Mouse (Mus musculus) midbrain, embryonic 11.5 days (tissue): ENCODE data around the gene Sgta. TPM values are rescaled to one million over a fixed set of nuclear protein-coding genes. Genes with fewer than 3 reads are reported as not detected.
A peak's percentile ranks its signal among the peaks of the same experiment; 100 is the strongest.

Experiments
- ATAC-seq: fragments of 200-750 bp; cut with Nextera tagmentation; 2 replicates; pipeline ENCODE4 v1.8.0; 2017; ENCODE audit warnings: moderate TSS enrichment, moderate library complexity; ENCODE audit not compliant: low FRiP score
- DNase-seq: peaks from one replicate; pipeline ENCODE4 v3.0.0; 2015; ENCODE audit warnings: low spot score; ENCODE audit errors: missing footprints
- H3K27ac ChIP-seq: fragments of 300-500 bp; sonication (generic); 2 replicates; pipeline ENCODE4 v1.5.1; 2014; ENCODE audit warnings: low read depth, low read length
- H3K27me3 ChIP-seq: fragments of 300-500 bp; sonication (generic); 2 replicates; pipeline ENCODE4 v1.6.1; 2014; ENCODE audit warnings: mild to moderate bottlenecking, low read length, moderate library complexity, mixed read lengths; ENCODE audit not compliant: control insufficient read depth, insufficient read depth
- H3K36me3 ChIP-seq: fragments of 300-500 bp; sonication (generic); 2 replicates; pipeline ENCODE4 v1.6.1; 2014; ENCODE audit warnings: mild to moderate bottlenecking, low read length, moderate library complexity, mixed read lengths; ENCODE audit not compliant: control insufficient read depth, insufficient read depth
- H3K4me1 ChIP-seq: fragments of 300-500 bp; sonication (generic); 2 replicates; pipeline ENCODE4 v1.6.1; 2014; ENCODE audit warnings: low read length; ENCODE audit not compliant: control insufficient read depth, insufficient read depth
- H3K4me2 ChIP-seq: fragments of 300-500 bp; sonication (generic); 2 replicates; pipeline ENCODE4 v1.6.1; 2014; ENCODE audit warnings: mild to moderate bottlenecking, moderate library complexity
- H3K4me3 ChIP-seq: fragments of 300-500 bp; sonication (generic); 2 replicates; pipeline ENCODE4 v1.5.1; 2014; ENCODE audit warnings: low read depth, low read length
- H3K9ac ChIP-seq: fragments of 300-500 bp; sonication (generic); 2 replicates; pipeline ENCODE4 v1.6.1; 2014; ENCODE audit warnings: low read length
- H3K9me3 ChIP-seq: fragments of 300-500 bp; sonication (generic); 2 replicates; pipeline ENCODE4 v1.6.1; 2016; ENCODE audit warnings: low read length; ENCODE audit not compliant: control insufficient read depth
- WGBS: fragments of 180-500 bp; shearing (Covaris S2); extraction: QIAGEN DNeasy Blood & Tissue Kit; methylation state at CpG from one replicate; pipeline ENCODE4 v1.1.7; 2014; 5-methylcytosine and 5-hydroxymethylcytosine counted together
- polyA plus RNA-seq: library from polyadenylated mRNA; unstranded; fragments of >200 nt; fragmentation: Nextera tagmentation; extraction: Ambion mirVana; gene quantifications from 2 replicates; pipeline ENCODE4 v1.2.1, GENCODE M21; 2014

Gene Sgta
- polyA plus RNA-seq, 1 experiment from 2014 or later: 232 TPM

DNA sequence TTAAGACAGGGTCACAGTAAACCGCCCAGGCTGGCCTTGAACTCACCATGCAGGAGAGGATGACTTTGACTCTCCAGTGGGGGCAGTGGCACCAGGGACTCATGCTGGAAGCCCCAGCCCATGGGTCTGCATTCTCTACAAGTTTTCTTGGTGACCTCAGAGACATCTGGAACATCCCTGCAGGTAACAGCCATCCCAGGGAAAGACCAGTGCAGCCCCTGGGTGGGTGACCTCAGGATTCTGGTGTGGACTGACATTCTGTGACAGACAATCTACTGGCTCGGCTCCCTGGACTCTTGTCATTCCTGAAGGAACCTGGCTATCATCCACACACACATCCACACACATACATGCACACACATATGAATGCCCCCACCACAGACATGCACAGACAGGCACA is 44.3 kb downstream of the Sgta start:
- no peak for DNase-seq

DNA sequence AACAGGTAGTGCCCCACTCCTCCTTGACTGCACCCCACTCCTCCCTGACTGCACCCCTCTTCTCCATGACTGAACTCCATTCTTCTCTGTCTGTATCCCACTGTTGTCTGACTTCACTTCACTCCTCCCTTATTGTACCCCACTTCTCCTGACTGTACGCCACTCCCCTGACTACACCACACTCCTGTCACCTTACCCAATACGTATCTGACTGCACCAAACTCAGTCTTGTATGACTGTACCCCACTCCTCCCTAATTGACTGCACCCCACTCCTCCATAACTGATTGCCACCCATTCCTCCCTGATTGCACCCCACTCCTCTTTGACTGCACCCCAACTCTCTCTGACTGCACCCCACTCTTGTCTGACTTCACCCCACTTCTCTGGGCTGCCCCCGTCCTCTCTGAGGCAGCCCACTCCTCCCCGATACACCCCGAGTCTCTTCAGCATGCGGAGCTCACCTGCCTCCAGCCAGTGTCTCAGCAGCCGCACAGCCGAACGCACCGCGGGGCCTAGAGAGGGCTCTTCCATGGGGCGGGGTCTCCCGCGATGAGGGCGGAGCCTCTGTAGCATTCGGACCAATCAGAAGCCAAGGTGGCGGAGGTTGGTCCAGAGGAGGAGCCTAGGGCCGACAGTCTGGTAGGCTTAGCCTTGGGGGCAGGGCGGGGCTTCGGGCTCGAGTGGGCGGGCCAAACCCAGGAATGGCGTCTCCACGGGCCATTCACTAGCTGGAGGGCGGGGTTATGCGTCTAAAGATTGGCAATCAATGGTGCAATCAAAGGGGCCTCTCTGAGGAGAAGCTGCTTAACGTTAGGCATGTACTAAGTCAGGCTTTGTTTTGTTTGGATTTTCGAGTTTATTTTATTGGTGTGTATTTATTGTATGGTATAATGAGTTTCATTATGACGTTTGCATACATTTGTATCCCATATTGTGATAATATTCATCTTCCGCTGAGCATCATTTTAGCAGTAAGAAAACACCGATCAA is 45.3 kb downstream of the Sgta start, which contains the start of gene Gng7:
Gene Gng7 (minus strand): TSS at position 553 of the 992 bp plus-strand sequence.
- H3K27ac ChIP-seq: no peak within 1 kb of the TSS
- H3K9me3 ChIP-seq: no peaks in the 10 kb centered on the region
- peak; percentile 100 for DNase-seq
- 10% methylated on average over 31 of the region's 31 CpGs for WGBS
- no peaks in the 10 kb centered on the region for H3K36me3 ChIP-seq
- H3K4me1 ChIP-seq: peaks cover 5% of the 10 kb centered on the region; the same call in 1 of the 2 replicates
- no peaks in the 10 kb centered on the region for H3K27me3 ChIP-seq
- H3K4me3 ChIP-seq: peak within 1 kb of the TSS; percentile 31
- peak within 1 kb of the TSS; percentile 56; the same call in 1 of the 2 replicates for H3K9ac ChIP-seq
- H3K4me2 ChIP-seq: peak within 1 kb of the TSS; percentile 46
- peak; percentile 97 for ATAC-seq

More for the DNA sequence above, 44.3 kb downstream of the Sgta start:
- ATAC-seq: no peak
- Histone ChIP-seq H3K4me2 (no peak overlapping the region), H3K4me1 (peaks cover 5% of the 10 kb centered on the region; the same call in 1 of the 2 replicates), H3K27me3 (no peaks in the 10 kb centered on the region), H3K36me3 (no peaks in the 10 kb centered on the region), H3K27ac (no peak overlapping the region), H3K9ac (no peak overlapping the region), H3K9me3 (no peaks in the 10 kb centered on the region), H3K4me3 (no peak overlapping the region)
- 93% methylated on average over 2 of the region's 2 CpGs for WGBS

DNA sequence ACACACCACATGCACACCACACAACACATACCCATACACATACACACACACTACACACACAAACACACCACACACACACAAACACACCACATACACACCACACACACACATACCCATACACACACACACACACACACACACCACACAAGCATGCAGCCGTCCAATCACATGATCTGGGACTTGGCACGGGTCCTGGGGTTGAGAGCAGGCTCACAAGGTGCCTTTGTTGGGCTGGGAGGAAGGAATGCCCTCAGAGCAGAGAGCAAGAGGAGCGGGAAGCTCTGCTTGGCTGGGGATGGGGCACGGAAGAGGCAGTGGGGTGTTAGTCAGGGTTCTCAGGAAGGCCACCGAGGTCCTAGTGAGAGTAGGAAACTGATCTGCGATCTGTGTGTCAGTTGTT is 49.1 kb downstream of the Sgta start:
- Histone ChIP-seq H3K27ac (no peak overlapping the region), H3K9ac (no peak overlapping the region), H3K9me3 (no peaks in the 10 kb centered on the region), H3K36me3 (no peaks in the 10 kb centered on the region), H3K27me3 (no peaks in the 10 kb centered on the region), H3K4me1 (peaks cover 5% of the 10 kb centered on the region; the same call in 1 of the 2 replicates), H3K4me2 (no peak overlapping the region), H3K4me3 (no peak overlapping the region)
- DNase-seq (no peak), ATAC-seq (no peak)
- 82% methylated on average over 6 of the region's 6 CpGs for WGBS

GRCm38 (mm10) chr10:81007240-81007639 is 52.7 kb downstream of the Sgta start:
- H3K4me2 ChIP-seq: no peak overlapping the region
- no peak overlapping the region for H3K4me3 ChIP-seq
- H3K4me1 ChIP-seq: no peaks in the 10 kb centered on the region
- ATAC-seq (no peak), DNase-seq (no peak)
- H3K9me3 ChIP-seq: no peaks in the 10 kb centered on the region
- 37% methylated on average over 7 of the region's 7 CpGs for WGBS
- H3K36me3 ChIP-seq: no peaks in the 10 kb centered on the region
- H3K9ac ChIP-seq: no peak overlapping the region
- H3K27ac ChIP-seq: no peak overlapping the region
- H3K27me3 ChIP-seq: no peaks in the 10 kb centered on the region

DNA sequence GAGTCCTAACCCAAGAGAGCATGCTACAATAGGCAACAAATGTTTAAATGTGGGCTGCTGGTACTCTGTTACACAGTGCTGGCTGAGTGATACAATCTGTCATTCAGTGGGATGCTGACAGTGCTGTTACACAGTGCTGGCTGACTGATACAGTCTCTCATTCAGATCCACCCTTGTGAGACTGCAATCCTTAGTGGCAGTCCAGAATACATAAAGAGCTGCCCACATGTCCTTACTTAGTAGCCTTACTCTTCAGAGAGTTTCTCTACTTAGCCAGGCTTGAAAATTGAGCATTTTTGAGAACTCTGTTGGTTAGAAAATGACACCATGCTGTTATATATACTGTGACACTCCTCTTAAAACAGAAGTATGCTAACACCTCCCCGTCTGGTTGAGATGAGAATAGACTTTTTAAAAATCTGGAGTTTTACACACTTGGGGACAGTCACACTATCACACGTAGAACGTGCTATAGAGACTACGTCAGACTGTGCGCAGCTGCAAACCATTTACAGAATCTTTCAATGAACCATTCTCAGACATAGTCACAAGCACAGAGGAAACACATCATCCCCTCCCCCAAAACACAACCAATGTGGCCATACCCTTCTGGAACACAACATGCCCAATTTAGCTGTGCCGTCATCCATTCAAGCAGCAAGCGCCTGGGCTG is 53.8 kb downstream of the Sgta start:
- DNase-seq (no peak), ATAC-seq (no peak)
- H3K27me3 ChIP-seq: no peaks in the 10 kb centered on the region
- no peaks in the 10 kb centered on the region for H3K36me3 ChIP-seq
- no peak overlapping the region for H3K27ac ChIP-seq
- H3K9ac ChIP-seq: no peak overlapping the region
- no peak overlapping the region for H3K4me2 ChIP-seq
- WGBS: 94% methylated on average over 7 of the region's 7 CpGs
- H3K4me3 ChIP-seq: no peak overlapping the region
- peaks cover under 1% of the 10 kb centered on the region; the same call in 1 of the 2 replicates for H3K4me1 ChIP-seq
- H3K9me3 ChIP-seq: no peaks in the 10 kb centered on the region

DNA sequence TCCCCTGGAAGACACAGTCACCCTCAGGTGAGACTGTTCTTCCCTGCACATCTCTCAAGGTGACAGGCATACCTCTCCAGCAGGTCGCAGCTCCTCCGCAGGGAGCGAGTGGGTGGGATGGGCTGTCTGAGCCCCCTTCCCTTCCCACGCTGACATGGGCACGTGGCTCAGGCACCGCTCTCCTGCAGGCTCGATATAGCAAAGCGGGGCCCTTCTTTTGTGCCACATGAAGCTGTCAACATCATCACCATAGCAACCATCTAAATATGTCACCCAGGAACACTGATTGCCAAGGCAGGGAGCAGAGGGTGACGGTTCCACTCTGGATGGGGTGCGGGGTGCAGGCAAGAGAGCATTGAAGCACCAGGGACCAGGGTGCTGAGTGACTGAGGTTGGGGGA is 58.8 kb downstream of the Sgta start:
- Histone ChIP-seq H3K4me3 (no peak overlapping the region), H3K27me3 (peaks cover 2% of the 10 kb centered on the region; the same call in 1 of the 2 replicates), H3K36me3 (no peaks in the 10 kb centered on the region), H3K4me1 (peaks cover 4% of the 10 kb centered on the region), H3K27ac (no peak overlapping the region; the same call in 1 of the 2 replicates), H3K9me3 (no peaks in the 10 kb centered on the region), H3K9ac (no peak overlapping the region; the same call in 1 of the 2 replicates), H3K4me2 (no peak overlapping the region)
- WGBS: 47% methylated on average over 10 of the region's 10 CpGs
- no peak for DNase-seq
- no peak for ATAC-seq

- H3K27ac ChIP-seq: no peak overlapping the region; the same call in 1 of the 2 replicates
- ATAC-seq (no peak), DNase-seq (peak; percentile 86)
- no peak overlapping the region for H3K4me2 ChIP-seq
- no peaks in the 10 kb centered on the region for H3K36me3 ChIP-seq
- H3K27me3 ChIP-seq: peaks cover 2% of the 10 kb centered on the region; the same call in 1 of the 2 replicates
- H3K4me1 ChIP-seq: peaks cover 4% of the 10 kb centered on the region
- no peaks in the 10 kb centered on the region for H3K9me3 ChIP-seq
- WGBS: 53% methylated on average over 28 of the region's 28 CpGs
- H3K9ac ChIP-seq: no peak overlapping the region; the same call in 1 of the 2 replicates
- H3K4me3 ChIP-seq: no peak overlapping the region
Measured at GRCm38 (mm10) chr10:81000197-81001062, 59.6 kb downstream of the Sgta start.

DNA sequence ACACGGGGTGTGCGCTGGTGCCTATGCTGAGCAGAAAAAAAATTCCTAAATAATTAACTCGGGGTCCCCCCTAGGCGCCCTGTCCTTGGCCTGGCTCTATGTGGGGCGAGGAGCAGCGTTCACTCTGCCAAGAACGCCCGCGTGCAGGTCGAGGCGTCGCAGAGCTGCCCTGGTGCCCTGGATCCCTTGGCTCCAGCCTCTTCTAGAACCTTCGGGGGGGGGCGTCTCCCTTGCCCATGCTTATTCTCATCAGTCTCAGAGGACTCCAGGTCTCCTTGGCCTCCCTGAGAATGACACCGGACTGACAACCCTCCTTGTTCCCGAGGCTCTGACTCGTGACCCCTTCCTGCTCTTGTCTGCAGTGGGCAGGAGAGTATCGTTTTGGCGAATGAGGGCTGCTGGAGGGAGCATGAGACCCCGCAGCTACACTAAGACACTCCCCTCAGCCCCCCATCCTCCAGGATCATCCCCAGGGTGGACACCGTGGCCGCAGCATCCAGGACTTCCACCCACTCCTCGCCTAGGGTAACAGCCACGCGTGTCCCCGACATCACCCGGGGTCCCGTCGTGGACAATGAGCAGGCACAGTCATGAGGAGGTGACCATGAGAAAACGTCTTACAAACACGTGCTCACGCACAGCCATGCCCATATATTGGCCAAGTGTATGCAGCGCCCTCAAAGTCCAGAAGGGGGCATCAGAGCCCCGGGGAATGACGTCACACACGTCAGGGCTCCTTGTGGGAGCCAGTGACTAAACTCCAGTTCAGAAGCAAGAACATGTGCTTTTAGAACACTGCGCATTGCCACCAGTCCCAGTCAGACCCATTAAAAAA is 60.4 kb downstream of the Sgta start:
- H3K4me2 ChIP-seq: no peak overlapping the region
- peaks cover 4% of the 10 kb centered on the region for H3K4me1 ChIP-seq
- H3K27me3 ChIP-seq: peaks cover 4% of the 10 kb centered on the region; the same call in 1 of the 2 replicates
- 33% methylated on average over 37 of the region's 37 CpGs for WGBS
- H3K9ac ChIP-seq: 0 out of 2 replicates have a peak overlapping the region, but pooled peaks have one; percentile 18
- no peak overlapping the region for H3K4me3 ChIP-seq
- peak; percentile 79 for ATAC-seq
- peak; percentile 99 for DNase-seq
- no peaks in the 10 kb centered on the region for H3K9me3 ChIP-seq
- no peaks in the 10 kb centered on the region for H3K36me3 ChIP-seq
- no peak overlapping the region for H3K27ac ChIP-seq
